Mouse (Mus musculus) thymus, postnatal 0 days (tissue): ENCODE measurements around the gene Gm49322. TPM values are rescaled to one million over a fixed set of nuclear protein-coding genes. Genes with fewer than 3 reads are reported as not detected.
"Not testable (repeated sequence)": the region's sequence is repeated elsewhere in the genome, so short reads cannot be mapped to it uniquely, and the experiment has no call there.

Experiments used
- DNase-seq: peaks from one replicate; pipeline ENCODE4 v3.0.0-alpha.2; 2015; ENCODE audit warnings: low spot score
- polyA plus RNA-seq: library from polyadenylated mRNA; unstranded; fragments of >200 nt; fragmentation: Nextera tagmentation; extraction: Ambion mirVana; gene quantifications from 2 replicates; pipeline ENCODE4 v1.2.1, GENCODE M21; 2015

The Gm49322 gene
- polyA plus RNA-seq: 2.8 and 4.2 TPM in 2 replicates

DNA sequence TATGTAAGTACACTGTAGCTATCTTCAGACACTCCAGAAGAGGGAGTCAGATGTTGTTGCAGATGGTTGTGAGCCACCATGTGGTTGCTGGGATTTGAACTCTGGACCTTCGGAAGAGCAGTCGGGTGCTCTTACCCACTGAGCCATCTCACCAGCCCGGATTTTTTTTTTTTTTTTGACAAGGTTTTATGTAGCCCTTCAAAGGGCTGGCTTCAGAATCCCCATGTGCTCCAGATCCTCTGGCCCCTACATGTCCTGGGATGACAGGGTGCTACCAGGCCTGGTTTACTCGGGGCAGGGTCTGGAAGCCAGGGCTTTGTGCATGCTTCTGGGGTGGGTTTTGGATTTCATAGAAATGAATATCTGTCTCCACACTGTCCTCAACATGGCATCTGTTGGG lies at the start of gene Gm49322:
Gene Gm49322 (plus strand): TSS at position 301 of the 400 bp plus-strand sequence.
- DNase-seq: not testable (repeated sequence)

DNA sequence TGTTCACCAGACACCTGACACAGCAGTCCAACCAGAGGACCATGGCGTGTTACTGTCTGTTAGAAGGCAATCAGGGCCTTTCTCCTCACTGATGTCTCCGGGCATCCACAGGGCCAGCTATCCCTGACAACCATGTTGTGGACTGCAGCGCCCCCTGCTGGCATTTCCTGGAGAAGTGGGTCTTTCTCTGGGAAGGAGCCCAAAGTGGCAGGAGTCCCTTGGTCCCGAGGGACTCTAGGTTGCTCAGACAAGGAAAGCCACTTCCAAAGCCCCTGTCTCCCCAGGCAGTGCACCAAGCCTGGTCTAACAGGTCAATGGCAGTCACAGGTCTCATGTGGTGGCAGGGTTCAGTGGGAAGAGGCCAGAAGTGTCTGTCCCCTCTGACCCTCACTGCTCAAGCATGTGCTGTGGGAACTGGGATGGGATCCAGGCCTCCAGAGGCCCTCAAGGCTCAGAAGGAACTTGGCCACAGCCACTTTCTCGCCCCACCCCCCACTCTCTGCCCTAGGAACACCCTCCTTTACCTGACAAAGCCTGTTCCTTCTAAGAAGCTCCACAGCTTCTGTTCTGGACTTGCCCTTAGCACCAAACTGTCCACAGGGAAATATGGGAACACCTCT lies 48.4 kb upstream of the Gm49322 start:
- peak; percentile 67 for DNase-seq

DNA sequence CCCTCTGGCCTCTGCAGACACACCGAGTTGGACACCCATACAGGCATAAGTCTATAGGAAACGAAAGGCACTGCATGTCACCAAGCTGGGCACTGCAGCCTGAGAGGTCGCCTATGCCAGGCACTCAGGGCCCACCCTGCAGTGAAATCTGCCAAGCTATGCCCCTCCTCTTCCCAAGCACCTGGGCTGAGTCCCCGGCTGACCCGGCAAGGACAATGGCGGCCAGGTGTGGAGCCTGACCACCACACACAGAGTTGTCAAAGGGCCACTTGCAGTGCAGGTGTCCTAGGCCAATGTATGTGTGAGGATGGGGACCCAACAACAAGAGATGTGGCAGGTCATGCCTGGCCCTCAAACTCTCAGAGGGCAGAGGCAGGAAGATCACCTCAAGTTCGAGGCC lies 46.4 kb upstream of the Gm49322 start:
- DNase-seq: no peak

DNA sequence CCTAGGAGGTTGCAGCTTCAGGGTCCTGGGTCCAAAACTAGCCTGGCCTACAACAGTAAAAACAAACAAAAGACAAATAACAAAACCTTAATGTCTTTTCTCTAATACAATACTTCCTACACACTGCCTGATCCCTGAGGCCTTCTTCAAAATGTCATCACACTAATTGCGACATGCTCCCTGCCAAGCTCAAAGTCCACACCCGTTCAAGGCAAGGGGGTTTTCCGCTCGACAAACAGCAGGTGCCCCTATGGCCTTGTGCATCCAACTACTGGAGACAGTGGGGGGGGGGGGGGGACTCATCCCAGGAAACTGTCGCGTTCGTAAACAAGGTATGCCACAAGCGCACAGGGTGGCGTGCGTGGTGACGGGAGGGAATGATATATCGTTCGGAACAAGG lies 45.2 kb upstream of the Gm49322 start:
- DNase-seq: no peak

DNA sequence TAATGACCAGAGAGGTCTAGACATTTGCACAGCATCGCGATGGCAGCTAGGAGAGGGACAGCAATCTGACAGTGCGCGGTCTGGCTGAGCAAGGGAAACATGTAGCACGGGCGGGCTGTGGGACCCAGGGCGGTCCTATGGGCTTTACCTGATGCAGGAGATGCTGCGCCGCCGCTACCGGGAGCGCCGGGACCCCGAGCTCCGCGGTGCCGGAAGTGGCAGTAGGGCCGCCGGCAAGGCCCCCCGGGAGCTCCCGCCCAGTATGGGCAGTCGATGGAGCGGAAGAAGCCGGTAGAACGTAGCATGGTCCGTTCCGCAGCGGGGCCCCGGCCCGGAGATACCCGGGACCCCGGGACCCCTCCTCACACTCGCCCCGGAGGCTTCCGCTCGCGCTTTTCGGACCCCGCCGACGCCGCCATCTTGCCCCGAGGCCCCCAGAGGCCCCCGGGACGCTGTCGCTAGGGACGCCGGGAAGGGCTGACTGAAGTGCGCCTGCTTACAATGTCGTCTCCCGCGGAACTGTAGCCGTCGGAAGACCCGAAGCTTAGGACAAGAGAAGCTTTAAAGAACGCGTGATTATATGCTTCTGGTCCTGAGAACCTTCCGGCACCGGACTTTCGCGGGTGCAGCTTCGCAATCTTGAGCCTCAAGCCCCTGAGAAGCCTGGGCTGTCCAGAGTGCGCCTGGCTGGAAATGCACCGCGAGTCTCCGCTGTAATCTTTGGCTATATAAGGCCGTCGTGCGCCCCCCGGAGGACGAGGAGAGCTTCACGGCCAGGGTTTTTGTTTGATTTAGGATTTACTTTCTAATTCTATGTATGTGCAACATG lies 44.5 kb upstream of the Gm49322 start, which contains the start of gene Rexo1:
Gene Rexo1 (minus strand): TSS at position 445 of the 829 bp plus-strand sequence.
- peak; percentile 96 for DNase-seq

DNA sequence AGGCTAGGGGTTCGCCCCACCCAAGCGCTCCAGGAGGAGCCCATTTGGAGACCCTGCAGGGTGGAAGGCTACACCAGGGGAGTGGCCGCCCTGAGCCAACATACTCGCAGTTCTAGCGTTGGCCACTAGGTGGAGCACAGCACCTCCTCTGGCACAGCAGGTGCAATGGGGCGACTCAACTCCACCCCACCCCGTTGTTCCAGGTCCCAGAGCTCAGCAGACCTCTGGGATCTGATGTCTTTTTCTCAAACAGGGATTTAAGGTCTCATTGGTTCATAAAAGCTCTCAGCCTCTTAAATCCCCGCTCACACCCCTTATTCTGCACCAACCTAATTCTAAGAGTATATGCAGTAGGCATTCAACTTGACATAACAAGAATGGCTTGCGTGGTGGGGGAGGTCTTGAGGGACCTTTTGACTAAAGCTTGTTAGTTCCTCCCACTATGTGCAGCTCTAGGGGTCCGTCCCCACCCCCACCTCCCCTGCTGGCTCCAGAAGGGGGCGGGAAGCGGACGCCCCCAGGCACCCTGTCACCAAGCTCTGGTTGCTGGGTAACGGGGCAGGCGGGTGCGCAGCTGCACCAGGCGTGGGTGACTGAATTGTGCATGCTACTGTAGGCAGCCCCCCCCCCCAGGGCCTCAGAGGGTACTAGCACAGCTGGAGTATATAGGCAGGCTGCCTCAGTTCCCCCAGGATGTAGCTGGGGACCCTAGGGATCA lies 39.3 kb upstream of the Gm49322 start:
- DNase-seq: peak; percentile 89

DNA sequence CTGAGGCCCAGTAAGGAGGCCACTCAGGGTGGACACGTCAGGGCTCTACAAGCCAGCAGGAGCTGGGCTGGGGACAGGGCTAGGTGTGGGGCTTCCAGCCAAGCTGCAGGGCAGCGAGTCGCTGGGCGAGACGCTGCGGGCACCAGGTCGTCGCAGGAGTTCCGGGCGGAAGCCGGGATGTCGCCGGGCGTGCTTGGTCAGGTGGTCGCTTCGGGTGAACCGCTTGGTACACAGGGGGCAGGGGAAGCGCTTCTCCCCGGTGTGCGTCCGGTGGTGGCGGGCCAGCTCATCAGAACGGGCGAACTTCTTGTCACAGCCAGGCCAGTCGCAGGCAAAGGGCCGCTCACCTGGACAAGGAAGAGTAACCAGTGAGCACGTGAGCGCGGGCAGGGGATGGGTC lies 36.9 kb upstream of the Gm49322 start:
- no peak for DNase-seq

DNA sequence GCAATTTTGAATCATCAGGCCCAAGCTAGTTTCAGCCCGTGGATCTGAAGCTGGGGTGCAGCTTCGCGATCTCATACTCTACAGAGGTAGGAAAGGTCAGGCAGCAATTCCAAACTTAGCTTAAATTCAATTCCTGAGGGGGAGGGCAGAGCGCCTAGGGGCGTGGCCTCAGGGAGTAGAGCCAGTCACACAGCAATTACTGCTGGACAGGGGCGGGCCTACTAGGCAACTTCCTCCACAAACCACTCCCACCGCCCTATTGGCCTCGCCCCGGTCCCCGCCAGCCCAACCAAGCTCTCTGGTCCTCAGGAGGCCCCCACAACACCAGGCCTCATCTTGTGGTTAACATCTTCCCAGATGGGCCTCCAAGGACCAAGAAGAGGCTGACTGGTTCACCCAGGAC lies 36.2 kb upstream of the Gm49322 start:
- DNase-seq: peak; percentile 49

DNA sequence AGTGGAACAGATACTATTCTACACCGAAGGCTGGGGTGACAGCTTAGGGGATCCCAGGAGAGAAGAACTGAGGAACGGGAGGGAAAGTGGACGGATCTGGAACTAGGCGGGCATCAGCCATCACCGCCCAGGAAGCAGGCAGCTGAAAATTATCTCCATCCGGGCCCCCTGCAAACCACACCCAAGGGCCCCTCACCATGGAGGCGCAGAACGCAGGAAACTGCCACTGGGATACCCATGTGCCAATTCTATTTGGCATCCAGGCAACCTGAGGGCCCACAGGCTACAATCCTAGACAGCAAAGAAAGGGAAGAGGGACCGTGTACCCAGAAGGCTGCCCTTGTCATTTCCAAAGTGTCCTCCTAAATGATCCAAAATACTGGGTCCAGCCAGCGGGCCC lies 35.4 kb upstream of the Gm49322 start:
- DNase-seq: peak; percentile 33

DNA sequence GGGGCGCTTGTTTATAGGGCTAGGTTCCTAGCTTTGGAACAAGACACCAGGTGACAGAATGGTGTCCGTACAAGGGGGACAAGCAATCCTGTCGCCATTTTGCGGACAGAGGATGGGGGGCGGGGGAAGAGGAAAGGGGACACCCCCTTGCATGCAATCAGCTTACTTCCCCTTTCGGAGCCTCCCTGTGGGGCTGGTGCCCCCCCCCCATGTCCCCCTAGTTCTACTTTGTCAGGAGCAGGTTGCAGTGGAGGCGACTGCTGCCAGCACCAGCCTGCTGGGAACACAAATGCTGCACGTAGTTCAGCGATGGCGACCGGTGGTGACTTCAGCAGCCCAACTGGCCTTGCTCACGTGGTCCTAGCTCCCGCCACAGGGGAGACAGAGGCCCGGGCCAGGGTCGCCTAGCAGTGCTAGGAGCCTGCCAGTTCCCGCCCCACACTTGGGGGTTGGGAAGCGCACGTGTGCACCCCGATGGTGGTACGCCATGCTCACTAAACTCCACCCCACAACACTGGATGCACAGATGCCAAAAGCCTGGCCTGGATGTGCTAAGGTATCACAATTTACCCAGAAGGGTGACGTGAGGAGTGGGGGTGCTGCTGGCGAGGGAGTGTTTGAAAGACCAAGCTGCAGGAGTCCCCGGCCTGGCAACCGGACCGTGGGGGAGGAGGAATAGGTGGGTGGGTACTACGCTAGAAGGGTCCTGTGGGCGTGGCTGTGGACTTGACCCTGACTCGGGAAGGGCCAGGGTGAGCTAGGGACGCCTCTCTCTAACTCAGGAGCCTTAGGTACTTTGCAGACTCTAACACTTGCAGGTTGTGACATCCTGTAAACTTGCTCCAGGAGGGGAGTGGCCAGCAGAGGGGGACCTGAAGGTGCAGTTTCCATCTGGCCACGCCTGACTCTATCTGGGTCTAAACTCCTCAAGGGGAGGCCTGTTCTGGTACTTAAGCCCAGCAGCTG lies 34.7 kb upstream of the Gm49322 start:
- no peak for DNase-seq

DNA sequence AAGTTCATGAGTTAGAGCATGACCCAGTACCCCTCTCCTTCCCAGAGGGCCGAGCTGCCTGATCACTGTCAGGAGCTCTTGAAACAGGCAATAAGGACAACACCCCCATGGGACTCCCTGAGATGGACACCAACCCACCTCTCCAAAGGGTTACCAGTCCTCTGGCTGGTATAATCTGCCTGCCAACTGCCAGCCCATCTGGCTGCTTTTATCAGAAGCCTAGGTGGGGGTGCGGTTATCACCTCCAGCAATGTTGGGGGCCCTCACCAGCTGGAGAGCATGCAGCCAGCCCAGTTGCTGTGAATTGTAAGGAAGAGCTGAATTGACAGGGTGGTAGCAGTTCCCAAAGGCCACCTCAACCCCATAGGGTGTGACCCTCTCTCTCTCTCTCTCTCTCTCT lies 33.3 kb upstream of the Gm49322 start:
- no peak for DNase-seq

DNA sequence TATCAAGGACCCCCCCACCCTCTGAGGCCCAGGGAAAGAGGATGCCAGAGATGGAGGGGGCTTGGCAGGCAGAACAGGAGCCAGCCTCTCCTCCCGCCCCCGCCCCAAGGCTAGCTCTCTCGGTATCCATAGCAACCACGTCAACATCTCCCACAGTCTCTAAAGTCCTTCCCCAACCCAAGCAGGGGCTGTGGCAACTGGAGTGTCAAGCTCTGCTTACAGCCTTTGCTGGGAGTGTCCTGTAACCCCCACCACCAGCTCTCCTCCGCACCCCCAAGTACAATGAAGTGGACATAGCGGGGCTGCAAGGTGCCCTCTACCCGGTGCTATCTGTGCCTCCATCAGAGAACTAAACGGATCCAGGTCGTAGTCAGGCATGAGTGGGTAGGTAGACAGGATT lies 31.9 kb upstream of the Gm49322 start:
- DNase-seq: no peak

DNA sequence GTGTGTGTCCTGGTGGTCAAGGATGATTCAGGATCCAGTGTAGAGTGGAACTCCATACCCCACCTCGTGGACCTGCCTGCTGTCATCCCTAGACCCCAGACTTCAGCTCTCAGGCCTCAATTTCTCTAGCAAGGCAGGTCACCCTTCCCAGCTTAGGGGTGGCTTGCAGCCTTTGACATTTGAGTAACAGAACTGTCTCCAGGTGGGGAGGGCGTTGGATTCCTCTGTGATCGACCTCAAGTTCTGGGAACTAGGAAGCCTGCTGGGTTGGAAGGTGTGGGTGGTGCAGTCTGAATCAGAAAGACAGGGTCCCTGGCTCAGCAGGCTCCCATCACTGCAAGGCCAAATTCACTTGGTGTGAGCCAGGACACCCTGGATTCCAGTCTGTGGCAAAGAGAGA lies 30.9 kb upstream of the Gm49322 start:
- no peak for DNase-seq

DNA sequence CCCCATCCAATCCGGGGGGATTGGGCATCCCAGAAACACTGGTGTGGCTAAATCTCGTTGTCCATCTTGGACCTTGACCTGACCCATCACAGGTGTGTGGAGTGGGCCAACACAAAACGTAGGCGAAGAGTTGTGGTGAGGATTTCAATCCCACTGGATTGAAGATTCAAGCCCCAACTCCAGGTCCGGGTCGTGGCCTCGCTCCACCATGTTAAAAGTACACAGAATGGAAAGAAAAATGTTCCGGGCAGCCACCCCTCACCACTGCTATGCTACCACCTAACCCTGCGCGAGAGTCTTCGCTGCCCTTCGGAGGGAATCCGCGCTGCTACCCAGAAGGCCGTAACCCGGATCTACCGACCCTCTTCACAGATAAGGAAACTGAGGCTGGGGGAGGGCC lies 29.9 kb upstream of the Gm49322 start:
- DNase-seq: no peak

DNA sequence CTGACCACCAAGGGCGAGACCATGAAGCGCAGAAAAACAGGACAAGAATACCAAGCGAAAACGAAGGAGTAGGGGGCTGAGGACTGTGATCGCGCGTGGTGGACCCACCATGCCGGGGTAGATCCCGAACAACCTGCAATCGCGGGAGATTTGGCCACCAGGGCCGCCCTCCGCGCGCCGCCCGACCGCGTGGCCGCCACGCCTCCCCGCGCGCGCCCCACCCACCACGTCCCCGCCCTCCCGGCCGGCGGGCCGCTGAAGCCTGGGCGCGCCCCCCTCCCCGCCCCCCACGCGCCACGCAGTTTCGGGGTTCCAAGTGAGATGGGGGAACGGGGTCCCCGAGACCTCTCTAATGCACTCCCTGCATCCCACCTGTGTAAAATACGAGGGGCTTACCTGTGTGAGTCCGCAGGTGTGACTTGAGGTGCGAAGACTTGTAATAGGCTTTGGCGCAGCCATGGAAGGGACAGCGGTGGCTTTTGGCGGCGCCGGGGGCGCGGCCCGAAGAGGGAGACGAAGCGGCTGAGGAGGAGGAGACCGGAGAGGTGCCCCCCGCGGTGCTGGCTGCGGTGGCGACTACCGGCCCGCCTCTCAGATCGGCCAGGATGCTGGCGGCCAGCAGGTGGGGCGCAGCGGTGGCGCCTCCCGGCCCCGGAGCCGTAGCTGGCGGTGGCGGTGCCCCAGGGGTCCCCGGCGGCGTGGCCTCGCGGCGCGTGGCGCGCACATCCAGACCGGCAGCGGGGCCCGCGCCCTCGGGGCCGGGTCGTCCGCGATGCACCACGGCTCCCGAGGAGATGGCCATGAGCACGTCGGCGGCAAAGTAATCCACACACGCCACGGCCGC lies 29.2 kb upstream of the Gm49322 start:
- DNase-seq: peak; percentile 61

DNA sequence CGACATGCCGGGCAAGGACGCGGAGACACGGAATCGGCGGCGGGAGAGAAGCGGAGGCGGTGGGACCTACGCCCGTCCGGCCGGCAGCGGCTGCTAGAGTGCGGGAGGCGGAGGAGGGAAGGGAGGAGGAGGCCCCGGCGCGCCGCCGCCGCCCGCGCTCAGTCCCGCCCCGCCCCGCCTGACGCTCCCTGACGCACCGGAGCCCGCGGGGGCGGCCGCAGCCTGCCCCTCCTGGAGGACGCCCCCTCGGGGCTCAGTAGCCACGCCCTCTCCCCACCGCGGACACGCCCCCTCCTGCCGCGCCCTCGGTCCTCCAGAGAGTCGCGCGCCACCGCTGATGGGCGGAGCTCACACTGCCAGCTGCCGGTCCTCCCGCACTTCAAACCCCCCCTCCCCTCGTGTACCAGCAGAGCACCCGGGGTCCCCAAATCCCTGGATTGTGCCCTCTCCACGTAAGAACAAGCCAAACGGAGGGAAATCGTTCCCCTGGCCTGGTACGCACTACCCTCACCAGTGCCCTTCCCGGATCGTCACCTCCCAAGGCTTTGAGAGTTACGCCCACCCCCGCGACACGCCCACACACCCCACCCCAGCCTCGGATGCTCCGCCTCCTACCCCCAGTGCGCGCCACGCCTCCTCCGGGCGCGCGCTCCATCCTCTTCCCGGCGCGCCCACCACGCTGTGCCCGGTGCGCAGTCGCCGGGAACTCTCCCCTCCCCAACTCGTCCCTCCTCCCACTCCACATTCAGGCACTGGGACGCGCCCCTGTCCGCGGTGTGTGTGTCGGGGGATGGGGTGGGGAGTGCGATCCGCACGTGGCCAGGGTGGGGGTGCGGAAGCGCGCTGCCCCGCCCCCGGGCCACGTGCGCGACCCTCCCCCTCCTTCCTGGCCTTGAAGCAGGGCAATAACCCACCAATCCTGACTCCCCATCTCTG lies 28.4 kb upstream of the Gm49322 start, which contains the start of gene Klf16:
Gene Klf16 (minus strand): TSS at position 127 of the 936 bp plus-strand sequence.
- DNase-seq: peak; percentile 97

DNA sequence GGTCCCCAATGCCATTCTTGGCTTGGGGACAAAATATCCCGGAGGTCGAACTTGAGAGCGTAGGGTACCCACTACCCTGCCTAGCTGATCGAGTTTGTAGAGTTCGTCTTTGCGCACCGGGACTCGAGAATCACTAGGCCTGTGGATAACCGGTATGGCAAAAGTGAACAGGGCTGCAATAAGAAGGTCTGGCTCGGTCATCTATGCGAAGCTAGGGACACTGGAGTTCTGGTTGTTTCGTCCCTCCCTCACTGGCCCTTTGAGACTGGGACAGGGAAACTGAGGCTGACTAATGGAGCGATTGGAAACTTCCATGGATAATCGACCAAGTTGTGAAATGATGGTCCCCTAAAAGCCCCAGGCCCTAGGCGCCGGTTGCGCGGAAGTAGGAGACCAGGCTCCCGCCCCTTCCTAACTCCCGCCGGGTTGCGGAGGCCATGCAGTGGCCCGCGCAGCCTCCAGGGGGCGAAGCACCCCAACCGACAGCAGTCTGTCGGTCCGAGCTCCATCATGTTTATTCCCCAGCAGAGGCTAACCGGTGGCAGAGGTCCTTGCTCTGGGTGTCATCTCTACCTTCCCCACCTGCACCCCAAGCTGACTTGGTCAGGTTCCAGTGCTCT lies 27.6 kb upstream of the Gm49322 start:
- peak; percentile 88 for DNase-seq

DNA sequence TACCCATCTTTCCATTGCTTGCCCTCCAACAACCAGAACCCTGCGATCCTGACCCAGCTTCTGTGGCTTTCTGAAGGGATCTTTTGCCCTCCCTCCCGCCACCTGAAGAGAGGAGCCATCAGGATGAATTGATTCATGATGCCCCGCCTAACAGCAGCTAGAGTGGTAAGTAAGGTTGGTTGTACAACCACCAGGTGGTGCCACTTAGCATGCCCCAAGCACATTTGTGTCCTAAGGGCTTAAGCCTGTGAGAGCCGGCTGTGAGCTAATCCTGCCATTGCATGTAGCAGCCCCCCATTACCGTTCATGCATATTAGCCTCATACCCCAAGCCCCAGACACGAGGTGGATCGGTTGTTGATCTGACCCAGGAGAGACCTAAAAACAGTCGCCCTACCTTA lies 26.9 kb upstream of the Gm49322 start:
- peak; percentile 85 for DNase-seq
